ENCODE assay signal across 12 mouse cellular contexts in the genomic region with DNA sequence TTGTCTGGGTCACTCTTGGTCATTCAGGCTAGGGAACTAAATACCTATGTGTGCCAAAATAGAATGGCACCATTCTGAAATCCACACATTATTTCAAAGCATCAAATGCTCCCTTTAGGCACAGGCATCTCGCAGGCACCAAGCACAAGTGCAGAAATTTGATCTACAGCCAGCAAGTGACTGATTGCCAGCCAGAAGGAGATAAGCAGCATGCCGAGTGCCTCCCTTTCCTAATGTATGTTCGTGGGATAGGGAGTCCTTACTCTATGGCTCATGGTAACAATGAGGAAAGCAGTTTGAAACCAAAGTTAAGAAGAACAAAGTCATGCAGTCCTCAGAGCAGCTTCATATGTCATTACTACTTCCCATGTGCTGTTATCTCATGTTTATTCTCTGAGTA.
DNase-seq lines count a peak whose midpoint lies in the region; ATAC-seq and TF ChIP-seq lines count a peak whose summit lies in the region.
"Had no signal": no experiment of that assay in that cellular context is flagged by ENCODE, and none has a peak within 500 bp of the region (broad histone marks: within the 10 kb centered on the region; RNA-seq: fewer than 3 reads in every experiment).

No protein-coding gene starts in this region.

- 6% methylated on average over 3 of the region's 3 CpGs for WGBS in heart, embryonic 10.5 days
- 51% methylated on average over 3 of the region's 3 CpGs for WGBS in midbrain, embryonic 15.5 days
- WGBS in midbrain, embryonic 10.5 days: 68% methylated on average over 3 of the region's 3 CpGs
- 9% methylated on average over 3 of the region's 3 CpGs for WGBS in heart, embryonic 13.5 days
- 28% methylated on average over 3 of the region's 3 CpGs for WGBS in stomach, postnatal 0 days

- no peak overlapping the region for H3K9ac ChIP-seq in midbrain, embryonic 15.5 days
- H3K9ac ChIP-seq in heart, embryonic 13.5 days: no peak overlapping the region
- H3K9ac ChIP-seq in stomach, postnatal 0 days (ENCODE audit: low read length): no peak overlapping the region
- H3K9ac ChIP-seq: embryonic facial prominence, embryonic 13.5 days; intestine, embryonic 15.5 days had no signal

- peak overlapping the region; percentile 29 for H3K27ac ChIP-seq in heart, embryonic 10.5 days
- peak overlapping the region; percentile 53 for H3K27ac ChIP-seq in midbrain, embryonic 15.5 days
- H3K27ac ChIP-seq in midbrain, embryonic 10.5 days (replicated peaks): no peak overlapping the region
- H3K27ac ChIP-seq in heart, embryonic 13.5 days (replicated peaks): peak overlapping the region; percentile 74
- no peak overlapping the region for H3K27ac ChIP-seq in stomach, postnatal 0 days (replicated peaks)
- H3K27ac ChIP-seq: embryonic facial prominence, embryonic 13.5 days; heart, adult 2 months; intestine, embryonic 15.5 days had no signal

- no peak overlapping the region for H3K4me3 ChIP-seq in heart, embryonic 10.5 days
- H3K4me3 ChIP-seq in midbrain, embryonic 15.5 days: no peak overlapping the region
- no peak overlapping the region for H3K4me3 ChIP-seq in midbrain, embryonic 10.5 days
- H3K4me3 ChIP-seq in heart, embryonic 13.5 days: no peak overlapping the region
- no peak overlapping the region for H3K4me3 ChIP-seq in stomach, postnatal 0 days (ENCODE audit: low read depth, low read length)
- H3K4me3 ChIP-seq: embryonic facial prominence, embryonic 13.5 days; heart, adult 2 months; intestine, embryonic 15.5 days had no signal

- no peak for TF ChIP-seq EP300 in stomach, postnatal 0 days (optimal IDR thresholded peaks at IDR 0.05)

- no peak for ATAC-seq in midbrain, embryonic 15.5 days (replicated peaks)
- ATAC-seq in heart, embryonic 13.5 days (ENCODE audit: extremely low read depth, insufficient number of reproducible peaks, low FRiP score, low TSS enrichment): no peak
- no peak for ATAC-seq in stomach, postnatal 0 days (ENCODE audit: low FRiP score, low TSS enrichment)
- ATAC-seq: intestine, embryonic 15.5 days had no signal

- no peaks in the 10 kb centered on the region for H3K36me3 ChIP-seq in heart, embryonic 10.5 days
- H3K36me3 ChIP-seq in midbrain, embryonic 15.5 days (replicated peaks): no peaks in the 10 kb centered on the region
- no peaks in the 10 kb centered on the region for H3K36me3 ChIP-seq in midbrain, embryonic 10.5 days
- H3K36me3 ChIP-seq in heart, embryonic 13.5 days: no peaks in the 10 kb centered on the region
- no peaks in the 10 kb centered on the region for H3K36me3 ChIP-seq in stomach, postnatal 0 days (ENCODE audit: control insufficient read depth, insufficient read depth, low read length)
- H3K36me3 ChIP-seq: embryonic facial prominence, embryonic 13.5 days; intestine, embryonic 15.5 days had no signal

- no peaks in the 10 kb centered on the region for H3K9me3 ChIP-seq in heart, embryonic 10.5 days
- H3K9me3 ChIP-seq in midbrain, embryonic 15.5 days: no peaks in the 10 kb centered on the region
- no peaks in the 10 kb centered on the region for H3K9me3 ChIP-seq in midbrain, embryonic 10.5 days (replicated peaks)
- no peaks in the 10 kb centered on the region for H3K9me3 ChIP-seq in heart, embryonic 13.5 days
- H3K9me3 ChIP-seq in stomach, postnatal 0 days (ENCODE audit: control insufficient read depth, low read length): no peaks in the 10 kb centered on the region
- H3K9me3 ChIP-seq: embryonic facial prominence, embryonic 13.5 days; intestine, embryonic 15.5 days had no signal

- H3K4me1 ChIP-seq in heart, embryonic 10.5 days: peaks cover 58% of the 10 kb centered on the region
- peaks cover 32% of the 10 kb centered on the region for H3K4me1 ChIP-seq in midbrain, embryonic 15.5 days
- peaks cover 3% of the 10 kb centered on the region; the same call in 1 of the 2 replicates for H3K4me1 ChIP-seq in midbrain, embryonic 10.5 days
- peaks cover 79% of the 10 kb centered on the region for H3K4me1 ChIP-seq in heart, embryonic 13.5 days
- H3K4me1 ChIP-seq in stomach, postnatal 0 days (replicated peaks; ENCODE audit: control insufficient read depth, insufficient read depth): no peaks in the 10 kb centered on the region

- intact Hi-C loops in heart, postnatal 36 days (cut with DNase I): no loop called here

- H3K27me3 ChIP-seq in heart, embryonic 10.5 days (ENCODE audit: insufficient read depth, poor library complexity, severe bottlenecking): no peaks in the 10 kb centered on the region
- H3K27me3 ChIP-seq in midbrain, embryonic 15.5 days (replicated peaks): no peaks in the 10 kb centered on the region
- no peaks in the 10 kb centered on the region for H3K27me3 ChIP-seq in midbrain, embryonic 10.5 days (ENCODE audit: low read depth, poor library complexity, severe bottlenecking)
- no peaks in the 10 kb centered on the region for H3K27me3 ChIP-seq in heart, embryonic 13.5 days (replicated peaks)
- no peaks in the 10 kb centered on the region for H3K27me3 ChIP-seq in stomach, postnatal 0 days (ENCODE audit: control insufficient read depth, insufficient read depth, low read length)
- H3K27me3 ChIP-seq: embryonic facial prominence, embryonic 13.5 days; intestine, embryonic 15.5 days had no signal

- no peak for TF ChIP-seq CTCF in stomach, postnatal 0 days (IDR thresholded peaks at IDR 0.05; ENCODE audit: low read depth)

- no peak for DNase-seq in heart, embryonic 10.5 days (ENCODE audit: low spot score)
- no peak for DNase-seq in heart, postnatal 36 days
- no peak for DNase-seq in midbrain, embryonic 10.5 days (ENCODE audit: low spot score)
- DNase-seq in stomach, postnatal 0 days (ENCODE audit: low spot score): peak; percentile 16
- no peak for DNase-seq in embryo, embryonic 10.5 days (ENCODE audit: low spot score)
- no peak for DNase-seq in ovary, adult 18-20 months (ENCODE audit: low spot score)
- DNase-seq: kidney, postnatal 25 days had no signal

- H3K4me2 ChIP-seq in midbrain, embryonic 15.5 days: no peak overlapping the region
- H3K4me2 ChIP-seq in heart, embryonic 13.5 days: peak overlapping the region; percentile 36
- H3K4me2 ChIP-seq in stomach, postnatal 0 days (replicated peaks; ENCODE audit: low read depth): no peak overlapping the region
- H3K4me2 ChIP-seq: embryonic facial prominence, embryonic 13.5 days; intestine, embryonic 15.5 days had no signal

Comparison
In these comparisons a context has a peak if more than half of its experiments do, and no peak if none do; other contexts are left out.
1. H3K27ac ChIP-seq: peak in heart, embryonic 10.5 days (single experiment), midbrain, embryonic 15.5 days (single experiment) and heart, embryonic 13.5 days (single experiment); none in midbrain, embryonic 10.5 days (single experiment) and stomach, postnatal 0 days (single experiment).